Mouse (Mus musculus): Measurements from ENCODE around the gene Clasp1.

- TF ChIP-seq CTCF (IDR thresholded peaks at IDR 0.05; ENCODE audit: control insufficient read depth, insufficient read depth, low read length) (no peak), POLR2A (IDR thresholded peaks at IDR 0.05; ENCODE audit: borderline replicate concordance, control insufficient read depth, low read depth, low read length) (no peak)
These were observed 175.7 kb downstream of the Clasp1 start for GRCm38 (mm10) chr1:118564561-118564960.
